Mouse (Mus musculus) heart, postnatal 36 days (tissue): ENCODE results near the gene Fdxr. TPM values are rescaled to one million over a fixed set of nuclear protein-coding genes. Genes with fewer than 3 reads are reported as not detected.

Experiments used
- DNase-seq, 2 experiments: peaks; one replicate each; pipeline ENCODE4 v3.0.0; 2021 to 2022
- intact Hi-C: fragments of 180-260 bp; cut with DNase I; formaldehyde crosslinking; loops from one replicate; pipeline ENCODE4 v1.15.1; 2025
- total RNA-seq, 2 experiments: library from RNA; stranded (reverse); gene quantifications; 2 replicates each; pipeline ENCODE4 v1.2.3; 2021

Gene Fdxr
- total RNA-seq, 2 experiments from 2014 or later: 9.5 to 9.7 TPM

DNA sequence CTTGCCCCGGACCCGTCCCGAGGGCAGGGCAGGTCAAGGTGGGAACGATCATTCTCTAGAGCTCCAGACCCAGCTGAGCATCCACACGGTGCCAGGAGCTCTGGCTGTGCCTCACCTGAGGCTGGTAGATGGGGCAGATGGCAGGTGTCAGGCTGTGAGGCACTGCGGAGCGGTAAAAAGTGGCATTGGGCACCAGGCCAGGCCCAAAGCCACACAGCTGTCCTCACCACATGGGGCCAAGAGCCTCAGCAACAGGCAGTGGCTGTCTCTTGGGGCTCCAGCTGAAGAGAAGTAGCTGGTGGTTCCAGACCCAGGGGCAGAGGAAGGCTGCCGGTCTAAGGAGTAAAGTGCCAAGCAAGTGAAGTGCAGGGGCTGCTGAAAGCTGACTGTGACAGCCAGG lies 30.5 kb downstream of the Fdxr start:
- DNase-seq: no peak
- intact Hi-C loops: no loop called here

DNA sequence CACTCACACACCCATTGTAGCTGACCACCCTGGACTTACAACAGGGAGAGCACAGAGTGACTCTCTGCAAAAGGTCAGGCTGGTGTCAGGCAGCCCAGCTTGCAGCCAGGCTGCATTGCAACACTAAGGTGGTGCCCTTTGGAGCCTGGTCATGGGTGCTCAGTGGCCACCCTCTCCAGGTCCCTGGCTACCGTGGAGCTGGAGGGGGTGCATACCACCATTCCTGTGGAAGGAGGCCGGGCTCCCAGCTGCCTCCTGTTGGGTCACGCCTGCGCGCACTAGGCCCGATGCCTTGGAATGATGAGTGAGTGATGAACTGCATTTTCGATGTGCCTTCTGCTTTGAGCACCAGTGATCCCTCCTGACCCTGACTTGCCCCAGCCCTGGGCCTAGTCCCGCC lies 32.0 kb downstream of the Fdxr start:
- DNase-seq: no peak
- intact Hi-C loops: no loop called here

DNA sequence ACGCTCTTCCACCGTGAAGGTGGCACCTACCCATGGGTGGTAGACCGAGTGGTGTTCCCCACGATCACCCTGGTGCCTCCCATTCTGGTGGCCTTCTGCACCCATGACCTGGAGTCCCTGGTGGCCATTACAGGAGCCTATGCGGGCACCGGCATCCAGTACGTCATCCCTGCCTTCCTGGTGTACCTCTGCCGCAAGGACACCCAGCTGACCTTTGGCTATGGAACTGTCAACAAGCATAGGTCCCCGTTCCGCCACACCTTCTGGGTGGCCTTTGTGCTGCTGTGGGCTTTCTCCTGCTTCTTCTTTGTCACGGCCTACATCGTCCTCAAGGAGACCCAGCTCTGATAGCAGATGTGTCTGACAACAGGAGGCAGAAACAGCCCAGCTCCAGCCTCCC lies 33.1 kb downstream of the Fdxr start:
- no peak for DNase-seq
- intact Hi-C loops: no loop called here

- intact Hi-C loops: no loop called here
Observed at GRCm38 (mm10) chr11:115242746-115243145, 34.1 kb downstream of the Fdxr start.

GRCm38 (mm10) chr11:115241402-115241801 lies 35.4 kb downstream of the Fdxr start:
- DNase-seq: no peak
- intact Hi-C loops: no loop called here

More at GRCm38 (mm10) chr11:115242746-115243145, 34.1 kb downstream of the Fdxr start:
- DNase-seq: no peak

DNA sequence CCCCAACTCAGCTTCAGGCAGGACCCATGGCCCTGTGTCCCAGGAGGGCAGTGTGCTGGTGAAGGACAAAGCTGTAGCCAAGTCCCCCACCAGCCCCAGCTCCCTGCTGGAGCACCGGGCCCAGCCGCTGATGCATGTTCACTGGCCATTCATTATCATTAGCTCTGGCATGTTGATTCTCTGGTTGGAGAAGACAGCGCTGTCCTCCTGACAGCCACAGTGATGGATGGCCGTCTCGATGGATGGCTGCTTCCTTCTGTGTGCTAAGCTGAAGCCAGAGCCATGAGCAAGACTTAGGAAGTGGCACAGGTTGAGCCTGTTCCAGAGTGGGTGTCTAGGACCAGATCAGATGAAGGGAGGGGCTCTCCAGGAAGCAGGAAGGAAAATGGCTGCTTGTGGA lies 40.3 kb downstream of the Fdxr start:
- no peak for DNase-seq
- intact Hi-C loops: no loop called here

DNA sequence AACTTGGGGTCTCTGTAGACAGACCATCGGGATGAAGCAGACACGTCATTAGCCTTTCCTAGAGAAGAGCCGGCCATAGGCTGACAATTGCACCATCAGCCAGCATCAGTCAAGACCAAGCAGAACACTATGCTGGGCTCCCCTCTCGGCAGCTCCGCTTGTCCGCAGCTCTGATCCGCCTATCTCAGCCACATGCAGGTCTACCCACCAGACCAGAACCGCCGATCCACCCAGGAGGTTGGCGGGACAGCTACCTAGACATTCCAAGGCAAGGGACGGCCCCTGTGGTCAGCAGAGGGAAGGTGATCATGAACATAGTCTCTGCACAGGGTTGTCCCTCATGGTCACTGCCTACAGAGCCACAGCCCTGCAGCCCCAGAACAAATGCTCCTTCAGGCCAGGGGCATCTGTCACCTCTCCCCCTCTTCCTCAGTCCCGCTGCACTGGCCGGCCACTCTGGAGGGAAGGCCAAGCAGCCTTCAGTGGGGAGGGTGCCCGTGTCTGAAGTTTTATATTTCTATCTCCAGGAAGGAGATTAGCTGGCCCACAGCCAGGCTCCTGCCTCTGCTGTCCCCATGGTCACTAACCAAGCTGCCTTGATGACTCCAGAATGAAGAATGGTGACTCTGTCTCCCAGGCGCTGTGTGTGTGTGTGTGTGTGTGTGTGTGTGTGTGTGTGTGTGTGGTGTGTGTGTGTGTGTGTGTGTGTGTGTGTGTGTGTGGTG lies 42.4 kb downstream of the Fdxr start:
- DNase-seq: no peak
- intact Hi-C loops: no loop called here

DNA sequence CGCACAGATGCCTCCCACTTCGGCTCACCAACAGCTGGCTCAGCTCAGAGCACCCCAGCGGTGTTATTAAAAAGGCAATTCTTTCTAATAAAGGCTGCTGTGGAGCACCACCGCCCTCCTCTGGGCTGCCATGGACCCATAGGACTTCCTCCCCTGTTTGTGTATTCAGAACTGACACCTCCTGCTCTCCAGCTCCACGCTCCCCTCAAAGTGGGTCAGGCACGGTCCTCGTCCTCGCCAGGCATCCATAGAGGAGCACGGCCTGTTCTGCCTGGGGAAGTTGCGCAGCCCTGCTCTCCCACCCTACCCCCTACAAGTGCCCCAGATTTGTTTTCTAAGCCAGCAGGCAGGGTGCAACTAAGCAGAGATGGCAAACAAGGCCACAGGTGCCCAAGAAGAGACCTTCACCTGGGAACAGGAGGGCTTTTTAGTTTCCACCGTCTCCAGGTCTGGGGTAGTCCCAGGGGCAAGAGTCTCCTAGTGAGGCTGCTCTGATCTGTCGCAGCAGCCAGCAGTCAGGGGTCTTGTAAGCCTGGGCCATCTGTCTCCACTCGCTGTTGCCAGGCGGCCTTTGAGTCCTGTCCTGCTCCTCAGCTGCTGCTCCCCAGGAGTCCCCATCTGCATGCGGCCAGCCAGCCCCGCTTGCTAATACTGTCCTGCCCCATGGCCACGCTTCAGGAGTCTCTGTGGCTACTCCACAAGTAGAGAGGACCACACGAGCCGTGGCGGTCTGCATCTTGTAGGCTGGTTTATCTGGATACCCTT lies 43.1 kb downstream of the Fdxr start:
- no peak for DNase-seq
- intact Hi-C loops: loop anchor here (2.0 kb wide), 1 partner anchor 31 kb away; no protein-coding TSS in a partner anchor

- no peak for DNase-seq
- intact Hi-C loops: loop anchor here (2.0 kb wide), 1 partner anchor 30 kb away; no protein-coding TSS in a partner anchor
Observed at GRCm38 (mm10) chr11:115232889-115233288, 44.0 kb downstream of the Fdxr start.

DNA sequence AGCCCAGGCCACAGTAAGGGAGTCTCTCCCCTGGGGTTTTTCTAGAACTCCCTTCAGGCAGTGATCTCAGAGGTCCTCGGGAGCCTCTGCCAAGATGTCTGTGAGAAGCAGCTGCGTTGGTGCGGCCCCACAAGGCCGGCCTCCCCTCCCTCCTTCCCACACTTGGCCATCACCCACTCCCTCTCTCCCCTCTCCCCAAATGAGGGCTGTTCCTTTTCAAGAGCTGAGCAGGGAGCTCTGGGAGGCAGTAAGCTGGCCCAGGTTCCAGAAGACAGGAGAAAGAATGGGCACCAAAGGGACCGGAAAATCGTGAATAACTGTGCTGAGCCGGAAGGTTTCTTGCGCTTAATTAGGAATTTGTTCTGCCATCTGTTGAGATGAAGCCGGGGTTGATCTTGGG lies 44.9 kb downstream of the Fdxr start:
- intact Hi-C loops: loop anchor here (2.0 kb wide), 1 partner anchor 29 kb away; no protein-coding TSS in a partner anchor
- DNase-seq: no peak

DNA sequence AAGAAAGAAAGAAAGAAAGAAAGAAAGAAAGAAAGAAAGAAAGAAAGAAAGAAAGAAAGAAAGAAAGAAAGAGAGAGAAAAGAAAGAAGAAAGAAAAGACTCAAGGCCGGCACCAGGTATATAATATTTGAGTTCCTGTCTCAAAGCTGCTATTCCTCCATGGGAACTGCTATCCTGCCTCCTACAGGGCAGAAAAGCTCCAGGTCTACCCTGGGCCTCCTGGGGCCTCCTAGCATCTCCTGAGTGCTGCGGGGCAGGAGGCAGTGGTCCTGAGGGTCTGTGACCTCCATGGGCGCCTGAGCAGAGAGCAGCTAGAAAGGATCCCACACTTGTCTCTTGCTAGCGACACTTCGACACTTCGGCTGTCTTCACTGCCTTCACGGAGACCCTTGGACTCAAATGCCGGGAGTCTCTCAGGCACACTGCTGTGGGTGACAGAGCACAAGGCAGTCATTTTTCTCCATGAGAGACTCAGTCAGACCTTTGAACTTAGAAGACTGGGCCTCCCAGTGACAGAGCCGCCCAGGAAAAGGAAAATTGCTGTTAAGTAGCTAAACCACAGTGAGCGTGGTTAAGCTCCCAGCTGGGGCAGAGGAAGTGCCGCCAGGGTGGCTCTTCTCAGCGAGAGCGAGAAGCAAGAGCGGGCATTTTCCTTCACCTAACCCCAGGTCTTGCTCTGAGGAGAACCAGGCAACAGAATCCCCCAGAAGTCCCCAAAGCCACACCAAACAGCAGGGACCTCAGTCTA lies 45.5 kb downstream of the Fdxr start:
- DNase-seq: no peak
- intact Hi-C loops: no loop called here

DNA sequence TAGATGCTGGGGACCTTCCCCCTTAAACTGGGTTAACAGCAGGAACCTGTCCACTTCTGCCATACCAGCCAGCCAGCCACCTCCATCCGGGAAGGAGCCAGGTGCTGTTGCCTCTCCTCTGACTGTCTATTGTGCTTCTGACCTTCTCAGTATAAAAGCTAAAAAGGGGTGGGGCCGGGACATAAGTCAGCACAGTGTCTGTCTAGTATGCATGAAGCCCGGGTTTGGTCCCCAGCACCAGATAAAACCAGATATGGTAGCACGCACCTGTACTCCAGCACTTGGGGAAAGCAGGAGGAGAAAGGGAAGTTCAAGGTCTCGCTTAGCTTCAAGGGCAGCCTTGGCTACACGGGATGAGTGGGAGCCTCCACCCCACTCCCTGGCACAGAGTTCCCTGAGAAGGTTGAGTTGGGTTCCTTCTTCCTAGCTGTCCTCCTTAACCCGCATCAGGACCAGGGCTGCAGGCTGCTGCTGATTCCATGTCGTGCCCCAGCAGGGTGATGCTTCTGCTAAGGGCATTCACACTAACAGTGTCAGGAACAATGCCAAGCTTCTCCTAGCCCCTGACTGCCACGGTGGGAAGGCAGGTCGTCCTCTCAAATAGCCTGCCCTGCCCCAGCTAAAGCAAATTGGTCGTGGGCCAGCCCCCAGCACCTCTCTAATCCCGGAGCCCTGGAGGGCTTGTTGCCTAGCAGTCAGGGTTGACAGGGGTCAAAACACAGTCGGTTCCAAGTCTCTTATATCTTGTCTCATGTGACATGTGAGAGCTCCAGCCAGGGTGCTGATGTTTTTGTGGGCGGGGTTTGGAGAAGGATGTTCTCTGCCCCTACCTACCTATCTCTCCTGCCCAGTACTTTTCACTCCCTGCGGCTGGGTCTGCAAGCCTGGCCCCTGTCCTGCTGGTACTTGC lies 47.6 kb downstream of the Fdxr start:
- DNase-seq: peak in 1 of 2 experiments; percentile 31
- intact Hi-C loops: no loop called here

- no peak for DNase-seq
- intact Hi-C loops: no loop called here
Observed at GRCm38 (mm10) chr11:115228430-115228829, 48.4 kb downstream of the Fdxr start.

DNA sequence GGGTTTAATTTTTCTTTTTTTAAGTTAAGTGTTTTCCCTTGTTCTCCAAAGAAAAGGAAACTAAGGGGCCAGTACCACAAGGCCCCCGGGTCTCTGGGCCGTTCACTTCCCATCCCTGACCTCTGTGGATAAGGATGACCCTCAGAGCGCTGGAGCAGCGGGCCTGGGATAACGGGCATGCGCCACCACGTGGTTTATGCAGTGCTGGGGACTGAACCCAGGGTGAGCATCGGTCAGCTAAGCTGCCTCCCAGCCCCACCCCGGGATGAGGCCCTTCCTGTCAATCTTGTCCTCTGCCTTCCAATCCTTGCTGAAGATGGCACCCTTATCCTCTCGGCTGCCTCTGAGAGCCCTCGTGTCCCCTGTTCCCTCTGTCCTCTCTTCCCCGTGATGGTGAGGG lies 49.2 kb downstream of the Fdxr start:
- DNase-seq: no peak

GRCm38 (mm10) chr11:115226811-115227491 lies 49.9 kb downstream of the Fdxr start:
- intact Hi-C loops: no loop called here
- no peak for DNase-seq

More for the DNA sequence above, 49.2 kb downstream of the Fdxr start:
- intact Hi-C loops: no loop called here

GRCm38 (mm10) chr11:115225301-115225700 lies 51.5 kb downstream of the Fdxr start:
- intact Hi-C loops: no loop called here
- DNase-seq: no peak

DNA sequence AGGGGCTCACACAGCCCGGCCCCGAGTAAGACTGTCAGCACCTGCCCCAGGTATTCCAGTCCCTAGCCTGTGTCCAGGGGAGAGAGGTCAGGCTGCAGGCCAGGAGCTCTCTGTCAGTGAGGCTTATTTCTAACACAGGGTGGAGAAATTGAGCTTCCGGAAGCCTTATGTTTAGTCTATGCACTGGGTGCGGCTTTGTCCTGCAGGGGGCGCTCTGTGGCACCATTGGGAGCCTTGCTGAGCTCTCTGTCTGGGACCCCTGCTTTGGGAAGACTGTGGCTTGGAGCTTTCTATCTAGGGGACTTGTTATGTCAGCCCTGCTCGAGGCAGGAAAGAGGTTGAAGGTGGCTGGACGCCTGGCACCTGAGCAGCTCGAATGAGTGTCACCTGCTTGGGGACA lies 52.0 kb downstream of the Fdxr start:
- peak in 1 of 2 experiments; percentile 58 for DNase-seq
- intact Hi-C loops: no loop called here

DNA sequence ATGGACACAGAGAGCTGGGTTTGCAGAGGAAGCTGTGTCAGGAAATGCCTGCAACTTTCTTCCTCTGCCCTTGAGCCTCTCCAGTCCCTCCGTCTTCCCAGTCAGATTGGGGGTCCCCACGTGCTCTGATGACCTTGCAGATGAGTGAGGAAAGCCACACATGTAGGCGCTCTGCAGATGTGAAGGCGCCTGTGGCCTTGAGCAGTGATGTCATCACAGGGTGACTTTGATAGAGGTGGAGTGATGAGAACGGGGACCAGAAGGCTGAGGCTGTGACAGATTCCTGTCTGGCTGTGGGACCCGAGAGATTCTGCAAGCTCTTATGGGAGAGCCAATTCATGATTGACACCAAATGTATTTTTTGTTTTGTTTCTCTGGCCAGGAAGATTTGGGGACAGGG lies 53.0 kb downstream of the Fdxr start:
- DNase-seq: no peak
- intact Hi-C loops: no loop called here

GRCm38 (mm10) chr11:115223451-115223850 lies 53.4 kb downstream of the Fdxr start:
- no peak for DNase-seq
- intact Hi-C loops: no loop called here

GRCm38 (mm10) chr11:115222570-115222969 lies 54.3 kb downstream of the Fdxr start:
- DNase-seq: no peak
- intact Hi-C loops: no loop called here
